ENCODE assay signal across 17 mouse cellular contexts in genomic region chr15:16417719-16418118, GRCm38 (mm10).
DNase-seq lines count a peak whose midpoint lies in the region; TF ChIP-seq lines count a peak whose summit lies in the region.
"Had no signal": no experiment of that assay in that cellular context is flagged by ENCODE, and none has a peak within 500 bp of the region (broad histone marks: within the 10 kb centered on the region; RNA-seq: fewer than 3 reads in every experiment).

No protein-coding gene starts in this region.

- no peak overlapping the region for H3K27ac ChIP-seq in MEL (ENCODE audit: control insufficient read depth, low read depth, low read length)

- H3K79me2 ChIP-seq in MEL (ENCODE audit: control insufficient read depth, insufficient read depth, low read length, poor library complexity) = no peaks in the 10 kb centered on the region

- TF ChIP-seq CTCF in MEL (IDR thresholded peaks at IDR 0.05 in 2 of 3, conservative IDR thresholded peaks at IDR 0.05 in 1 of 3; ENCODE audit: control insufficient read depth in 1 of 3, insufficient read depth in 1 of 3, low read depth in 2 of 3, low read length in 3 of 3, poor library complexity in 1 of 3, severe bottlenecking in 1 of 3) = no peak

- H3K9ac ChIP-seq in MEL (ENCODE audit: control insufficient read depth, low read depth, low read length, poor library complexity, severe bottlenecking) = no peak overlapping the region

- no peaks in the 10 kb centered on the region for H3K27me3 ChIP-seq in MEL (ENCODE audit: control insufficient read depth in 1 of 2, insufficient read depth in 2 of 2, low read length in 2 of 2)
- H3K27me3 ChIP-seq: CH12.LX, Patski had no signal

- H3K36me3 ChIP-seq in MEL (ENCODE audit: control insufficient read depth in 1 of 2, insufficient read depth in 2 of 2, low read length in 2 of 2) = peaks cover 0 to 1% of the 10 kb centered on the region in 2 experiments; a peak in 2 of 4 replicates
- H3K36me3 ChIP-seq: G1E had no signal

- no peak for TF ChIP-seq RAD21 in MEL (IDR thresholded peaks at IDR 0.05; ENCODE audit: low read depth, low read length)

- no peak for TF ChIP-seq POLR2A in MEL (IDR thresholded peaks at IDR 0.05; ENCODE audit: control insufficient read depth in 1 of 2, insufficient read depth in 1 of 2, low read depth in 1 of 2, low read length in 2 of 2, poor library complexity in 1 of 2)

- TF ChIP-seq EP300 in MEL (IDR thresholded peaks at IDR 0.05; ENCODE audit: low read depth in 1 of 2, low read length in 2 of 2) = peak; percentile 14 to 20; a peak in 1 of 4 replicates

- no peak overlapping the region for H3K4me3 ChIP-seq in MEL (ENCODE audit: control insufficient read depth in 1 of 2, insufficient read depth in 1 of 2, low read depth in 2 of 2, low read length in 2 of 2)

- H3K9me3 ChIP-seq in MEL (replicated peaks; ENCODE audit: insufficient read depth, low read length) = no peaks in the 10 kb centered on the region
- H3K9me3 ChIP-seq: G1E had no signal

- DNase-seq in MEL (ENCODE audit: low read depth, low spot score) = no peak
- DNase-seq in gastrocnemius, postnatal 25 days = no peak
- DNase-seq: adrenal gland, adult 2 months; adrenal gland, adult 8-10 months; adrenal gland, postnatal 10 days; adrenal gland, postnatal 14 days; adrenal gland, postnatal 25 days; adrenal gland, postnatal 36 days; B cell, adult 2 months; cerebellum, adult 11 months; cerebellum, adult 11-12 months; cerebellum, adult 18-20 months; cerebellum, adult 2 months; cerebellum, adult 8-10 months had no signal

- peaks cover 0 to 3% of the 10 kb centered on the region in 2 experiments; a peak in 2 of 4 replicates for H3K4me1 ChIP-seq in MEL (ENCODE audit: control insufficient read depth in 1 of 2, insufficient read depth in 2 of 2, low read length in 2 of 2)

TF ChIP-seq in MEL, 35 proteins besides CTCF, POLR2A, EP300 and RAD21:
- TF ChIP-seq GATA1 (IDR thresholded peaks at IDR 0.05; ENCODE audit: low read depth, low read length) (peak; percentile 56), E2F4 (IDR thresholded peaks at IDR 0.05; ENCODE audit: borderline replicate concordance, low read depth, low read length) (no peak), ZNF384 (IDR thresholded peaks at IDR 0.05; ENCODE audit: low read depth, low read length) (peak; percentile 66)
